Mouse (Mus musculus): ENCODE data around the gene Crlf1.
A peak's percentile ranks its signal among the peaks of the same experiment; 100 is the strongest.
"Not testable (repeated sequence)": the region's sequence is repeated elsewhere in the genome, so short reads cannot be mapped to it uniquely, and the experiment has no call there.

Crlf1 gene

GRCm38 (mm10) chr8:70495771-70496062 is 2.8 kb downstream of the Crlf1 start:
- DNase-seq (ENCODE audit: low read depth, low spot score): no peak

- DNase-seq (ENCODE audit: low read depth, low spot score): no peak
Observed at GRCm38 (mm10) chr8:70500386-70501301, 7.7 kb downstream of the Crlf1 start.

- DNase-seq (ENCODE audit: low read depth, low spot score): no peak
Observed at GRCm38 (mm10) chr8:70501820-70502529, 9.0 kb downstream of the Crlf1 start.

- DNase-seq (ENCODE audit: low read depth, low spot score): no peak
Observed at GRCm38 (mm10) chr8:70502540-70502939, 9.6 kb downstream of the Crlf1 start.

GRCm38 (mm10) chr8:70503062-70503750 is 10.2 kb downstream of the Crlf1 start:
- peak; percentile 69 for DNase-seq (ENCODE audit: low read depth, low spot score)

GRCm38 (mm10) chr8:70504291-70504716 is 11.3 kb downstream of the Crlf1 start:
- DNase-seq (ENCODE audit: low read depth, low spot score): no peak

- DNase-seq (ENCODE audit: low read depth, low spot score): peak; percentile 70
Observed at GRCm38 (mm10) chr8:70504851-70505250, 11.9 kb downstream of the Crlf1 start.

- no peak for DNase-seq (ENCODE audit: low read depth, low spot score)
Observed at GRCm38 (mm10) chr8:70505698-70506327, 12.9 kb downstream of the Crlf1 start.

- DNase-seq (ENCODE audit: low read depth, low spot score): peak; percentile 90
Observed at GRCm38 (mm10) chr8:70506328-70507026, 13.5 kb downstream of the Crlf1 start, which contains the start of gene Rex1bd. Rex1bd (minus strand) TSS chr8:70506752.

GRCm38 (mm10) chr8:70507027-70507393 is 14.1 kb downstream of the Crlf1 start:
- no peak for DNase-seq (ENCODE audit: low read depth, low spot score)

- no peak for DNase-seq (ENCODE audit: low read depth, low spot score)
Observed at GRCm38 (mm10) chr8:70509281-70509952, 16.5 kb downstream of the Crlf1 start.

- peak; percentile 98 for DNase-seq (ENCODE audit: low read depth, low spot score)
Observed at GRCm38 (mm10) chr8:70510228-70510915, 17.4 kb downstream of the Crlf1 start, which contains the start of gene Uba52. Uba52 (minus strand) TSS chr8:70510801.

- not testable (repeated sequence) for DNase-seq (ENCODE audit: low read depth, low spot score)
Observed at GRCm38 (mm10) chr8:70511174-70511573, 18.2 kb downstream of the Crlf1 start.

- DNase-seq (ENCODE audit: low read depth, low spot score): no peak
Observed at GRCm38 (mm10) chr8:70511770-70512169, 18.8 kb downstream of the Crlf1 start.

GRCm38 (mm10) chr8:70512253-70512903 is 19.4 kb downstream of the Crlf1 start:
- no peak for DNase-seq (ENCODE audit: low read depth, low spot score)

GRCm38 (mm10) chr8:70513441-70513840 is 20.5 kb downstream of the Crlf1 start:
- no peak for DNase-seq (ENCODE audit: low read depth, low spot score)

- DNase-seq (ENCODE audit: low read depth, low spot score): no peak
Observed at GRCm38 (mm10) chr8:70517940-70518643, 25.1 kb downstream of the Crlf1 start.

- no peak for DNase-seq (ENCODE audit: low read depth, low spot score)
Observed at GRCm38 (mm10) chr8:70519043-70519442, 26.1 kb downstream of the Crlf1 start.

GRCm38 (mm10) chr8:70519606-70520005 is 26.6 kb downstream of the Crlf1 start:
- no peak for DNase-seq (ENCODE audit: low read depth, low spot score)

Data from embryo, embryonic 11.5 days (tissue).